Mouse (Mus musculus) MEL (cell line): Measurements from ENCODE around the gene Rin1. TPM values are rescaled to one million over a fixed set of nuclear protein-coding genes. Genes with fewer than 3 reads are reported as not detected.
A peak's percentile ranks its signal among the peaks of the same experiment; 100 is the strongest.

ENCODE experiments used
- DNase-seq: peaks from one replicate; pipeline ENCODE4 v3.0.0; 2011; ENCODE audit warnings: low read depth, low spot score
- H3K27ac ChIP-seq: 2 replicates; pipeline ENCODE4 v1.5.1; 2012; ENCODE audit warnings: low read depth, mild to moderate bottlenecking, control low read depth, low read length, moderate library complexity; ENCODE audit not compliant: control insufficient read depth
- H3K27me3 ChIP-seq, 2 experiments: fragments of 150-350 bp in 1 of 2; sonication (generic) in 1 of 2; 2 replicates each; pipeline ENCODE4 v1.6.1; 2012; ENCODE audit warnings: low read length in 2 of 2, mild to moderate bottlenecking in 2 of 2, improper control_type of control experiment in 1 of 2, moderate library complexity in 1 of 2; ENCODE audit not compliant: insufficient read depth in 2 of 2, control insufficient read depth in 1 of 2
- H3K36me3 ChIP-seq, 2 experiments: 2 replicates each; pipeline ENCODE4 v1.6.1; 2012 to 2014; ENCODE audit warnings: low read length in 2 of 2, improper control_type of control experiment in 1 of 2, inconsistent platforms in 1 of 2, mild to moderate bottlenecking in 1 of 2; ENCODE audit not compliant: insufficient read depth in 2 of 2, control insufficient read depth in 1 of 2
- H3K4me1 ChIP-seq, 2 experiments: fragments of 150-350 bp in 1 of 2; sonication (generic) in 1 of 2; 2 replicates each; pipeline ENCODE4 v1.6.1; 2012; ENCODE audit warnings: low read length in 2 of 2, improper control_type of control experiment in 1 of 2, mild to moderate bottlenecking in 1 of 2; ENCODE audit not compliant: insufficient read depth in 2 of 2, control insufficient read depth in 1 of 2
- H3K4me3 ChIP-seq, 2 experiments: fragments of 150-350 bp in 1 of 2; sonication (generic) in 1 of 2; 2 replicates each; pipeline ENCODE4 v1.5.1; 2012; ENCODE audit warnings: low read depth in 2 of 2, low read length in 2 of 2, mild to moderate bottlenecking in 2 of 2, moderate library complexity in 2 of 2, control low read depth in 1 of 2, improper control_type of control experiment in 1 of 2; ENCODE audit not compliant: control insufficient read depth in 1 of 2, insufficient read depth in 1 of 2
- H3K79me2 ChIP-seq: 2 replicates; pipeline ENCODE4 v1.6.1; 2012; ENCODE audit warnings: mild to moderate bottlenecking, low read length, moderate library complexity; ENCODE audit not compliant: control insufficient read depth, poor library complexity, insufficient read depth
- H3K9ac ChIP-seq: 2 replicates; pipeline ENCODE4 v1.6.1; 2012; ENCODE audit warnings: low read depth, mild to moderate bottlenecking, control low read depth, low read length, moderate library complexity; ENCODE audit not compliant: control insufficient read depth, poor library complexity, severe bottlenecking
- H3K9me3 ChIP-seq: fragments of 150-350 bp; sonication (generic); replicated peaks from 2 replicates; pipeline ENCODE4 v1.6.1; 2012; ENCODE audit warnings: mild to moderate bottlenecking, low read length, improper control_type of control experiment, moderate library complexity; ENCODE audit not compliant: insufficient read depth
- BHLHE40 ChIP-seq: IDR thresholded peaks from 2 replicates; pipeline ENCODE4 v1.6.1; 2012; ENCODE audit warnings: low read depth, mild to moderate bottlenecking, inconsistent platforms, low read length, improper control_type of control experiment, borderline replicate concordance
- CHD1 ChIP-seq: IDR thresholded peaks from 2 replicates; pipeline ENCODE4 v1.6.1; 2012; ENCODE audit warnings: low read depth, mild to moderate bottlenecking, inconsistent platforms, low read length, improper control_type of control experiment
- CTCF ChIP-seq, 3 experiments: IDR thresholded peaks in 2 of 3; conservative IDR thresholded peaks in 1 of 3; 2 replicates each; pipeline ENCODE4 v1.5.1; 2011 to 2012; ENCODE audit warnings: low read length in 3 of 3, low read depth in 2 of 3, mild to moderate bottlenecking in 2 of 3, improper control_type of control experiment in 1 of 3, inconsistent platforms in 1 of 3, mixed read lengths in 1 of 3, moderate library complexity in 1 of 3; ENCODE audit not compliant: control insufficient read depth in 1 of 3, insufficient read depth in 1 of 3, poor library complexity in 1 of 3, severe bottlenecking in 1 of 3
- E2F4 ChIP-seq: IDR thresholded peaks from 2 replicates; pipeline ENCODE4 v1.6.1; 2011; ENCODE audit warnings: low read depth, low read length, improper control_type of control experiment, borderline replicate concordance
- ELF1 ChIP-seq: IDR thresholded peaks from 2 replicates; pipeline ENCODE4 v1.6.1; 2014; ENCODE audit warnings: low read depth, mild to moderate bottlenecking, inconsistent platforms, low read length, improper control_type of control experiment, moderate library complexity
- ETS1 ChIP-seq: IDR thresholded peaks from 2 replicates; pipeline ENCODE4 v1.6.1; 2012; ENCODE audit warnings: low read depth, mild to moderate bottlenecking, inconsistent platforms, low read length, improper control_type of control experiment, moderate library complexity
- HCFC1 ChIP-seq: IDR thresholded peaks from 2 replicates; pipeline ENCODE4 v1.6.1; 2012; ENCODE audit warnings: low read depth, mild to moderate bottlenecking, inconsistent platforms, low read length, improper control_type of control experiment, moderate library complexity
- JUND ChIP-seq: IDR thresholded peaks from 2 replicates; pipeline ENCODE4 v1.6.1; 2011; ENCODE audit warnings: low read depth, mild to moderate bottlenecking, improper control_type of control experiment, low read length
- KAT2A ChIP-seq: conservative IDR thresholded peaks from 2 replicates; pipeline ENCODE4 v1.6.1; 2012; ENCODE audit warnings: low read depth, low read length, improper control_type of control experiment, inconsistent platforms
- MAZ ChIP-seq: IDR thresholded peaks from 2 replicates; pipeline ENCODE4 v1.6.1; 2012; ENCODE audit warnings: low read depth, mild to moderate bottlenecking, inconsistent platforms, low read length, improper control_type of control experiment
- MEF2A ChIP-seq: IDR thresholded peaks from 2 replicates; pipeline ENCODE4 v1.6.1; 2014; ENCODE audit warnings: low read depth, mild to moderate bottlenecking, inconsistent platforms, low read length, improper control_type of control experiment; ENCODE audit not compliant: poor library complexity, insufficient replicate concordance, severe bottlenecking; ENCODE audit errors: extremely low read depth
- MXI1 ChIP-seq: IDR thresholded peaks from 2 replicates; pipeline ENCODE4 v1.6.1; 2011; ENCODE audit warnings: mild to moderate bottlenecking, low read depth, low read length, improper control_type of control experiment
- MYB ChIP-seq: IDR thresholded peaks from 2 replicates; pipeline ENCODE4 v1.6.1; 2011; ENCODE audit warnings: mild to moderate bottlenecking, low read depth, low read length, improper control_type of control experiment
- MYC ChIP-seq: IDR thresholded peaks from 2 replicates; pipeline ENCODE4 v1.6.1; 2011; ENCODE audit warnings: low read depth, mild to moderate bottlenecking, low read length, improper control_type of control experiment, moderate library complexity
- NELFE ChIP-seq: IDR thresholded peaks from 2 replicates; pipeline ENCODE4 v1.6.1; 2011; ENCODE audit warnings: low read depth, low read length, improper control_type of control experiment
- NRF1 ChIP-seq: IDR thresholded peaks from 2 replicates; pipeline ENCODE4 v1.6.1; 2014; ENCODE audit warnings: low read depth, mild to moderate bottlenecking, inconsistent platforms, low read length, improper control_type of control experiment, moderate library complexity; ENCODE audit not compliant: poor library complexity, insufficient read depth, severe bottlenecking
- POLR2A ChIP-seq, 2 experiments: IDR thresholded peaks; 2 replicates each; pipeline ENCODE4 v1.6.1; 2011 to 2012; ENCODE audit warnings: low read length in 2 of 2, mild to moderate bottlenecking in 2 of 2, control low read depth in 1 of 2, improper control_type of control experiment in 1 of 2, low read depth in 1 of 2, moderate library complexity in 1 of 2; ENCODE audit not compliant: control insufficient read depth in 1 of 2, insufficient read depth in 1 of 2, poor library complexity in 1 of 2
- POLR2AphosphoS2 ChIP-seq: IDR thresholded peaks from 2 replicates; pipeline ENCODE4 v1.6.1; 2011; ENCODE audit warnings: low read length, improper control_type of control experiment
- RAD21 ChIP-seq: IDR thresholded peaks from 2 replicates; pipeline ENCODE4 v1.6.1; 2011; ENCODE audit warnings: mild to moderate bottlenecking, low read depth, low read length, improper control_type of control experiment
- SMC3 ChIP-seq: IDR thresholded peaks from 2 replicates; pipeline ENCODE4 v1.6.1; 2011; ENCODE audit warnings: low read depth, low read length, improper control_type of control experiment
- TAL1 ChIP-seq: IDR thresholded peaks from 2 replicates; pipeline ENCODE4 v1.6.1; 2012; ENCODE audit warnings: mild to moderate bottlenecking, inconsistent platforms, low read length, moderate library complexity, mixed read lengths
- TBP ChIP-seq: IDR thresholded peaks from 2 replicates; pipeline ENCODE4 v1.8.0; 2011; ENCODE audit warnings: low read depth, low read length, improper control_type of control experiment
- USF1 ChIP-seq: IDR thresholded peaks from 2 replicates; pipeline ENCODE4 v1.6.1; 2014; ENCODE audit warnings: low read depth, mild to moderate bottlenecking, inconsistent platforms, low read length, improper control_type of control experiment, moderate library complexity
- ZMIZ1 ChIP-seq: IDR thresholded peaks from 2 replicates; pipeline ENCODE4 v1.6.1; 2012; ENCODE audit warnings: low read depth, mild to moderate bottlenecking, inconsistent platforms, low read length, improper control_type of control experiment, moderate library complexity
- polyA plus RNA-seq, 2 experiments: library from polyadenylated mRNA; stranded (reverse) in 1 of 2; unstranded in 1 of 2; fragments of >175 nt in 1 of 2; fragments of >200 nt in 1 of 2; gene quantifications; 2 replicates each; pipeline versions ENCODE4 v1.2.1 to v1.2.4; 2012; ENCODE audit warnings: low replicate concordance in 2 of 2, low read depth in 1 of 2; ENCODE audit not compliant: insufficient read length in 2 of 2, insufficient read depth in 1 of 2, missing spikeins in 1 of 2
- total RNA-seq: library from RNA; depleted of rRNA; stranded (reverse); fragments of 300-350 nt; gene quantifications from 2 replicates; pipeline ENCODE4 v1.2.3, GENCODE M21; 2012

The Rin1 gene
- total and polyA plus RNA-seq, 3 experiments, result 0.42 to 1.3 TPM; not detected in 1

DNA sequence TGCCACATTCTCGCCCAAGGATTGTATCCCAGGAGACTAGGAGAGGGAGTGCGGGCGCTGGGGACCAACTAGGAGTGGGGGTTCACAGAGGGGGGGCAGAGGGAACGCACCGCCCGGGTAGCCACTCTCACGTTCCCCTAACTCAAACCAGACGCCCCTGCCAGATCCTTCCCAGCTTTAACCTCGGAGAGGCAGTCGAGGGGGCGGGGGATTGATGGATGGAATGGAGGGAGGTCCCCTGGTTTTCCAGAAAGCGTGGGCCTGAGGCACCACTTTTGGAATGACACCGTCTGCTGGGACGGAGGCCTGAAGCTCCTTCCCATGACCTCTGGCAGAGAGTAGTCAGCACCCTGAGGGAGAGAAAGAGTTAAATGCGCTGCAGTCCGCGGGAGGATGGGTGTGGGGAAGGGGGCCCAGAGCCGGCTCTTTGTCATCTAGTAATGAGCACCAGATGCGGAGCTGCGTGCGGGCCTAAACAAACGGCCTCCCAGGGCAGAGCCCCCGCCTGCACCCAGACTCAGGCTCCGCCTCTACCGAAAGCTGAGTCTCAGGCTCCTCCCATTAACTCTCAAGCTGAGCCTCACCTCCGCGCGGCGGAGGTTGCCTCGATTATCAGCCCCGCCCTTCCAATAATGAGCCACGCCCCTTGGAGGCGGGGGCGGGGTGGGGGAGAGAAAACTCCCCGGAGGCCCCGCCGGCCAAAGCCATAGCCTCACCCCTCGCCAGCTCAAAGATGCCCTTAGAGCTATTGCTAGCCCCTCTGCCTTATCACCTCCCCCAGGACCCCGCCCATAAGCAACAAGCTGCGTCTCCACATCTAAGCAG, 21.5 kb downstream of the Rin1 start (continued):
- TF ChIP-seq ZMIZ1, result no peak
- peak; percentile 37; the same call in 1 of the 2 replicates for TF ChIP-seq NELFE
- no peak for TF ChIP-seq CTCF (IDR thresholded peaks at IDR 0.05 in 2 of 3, conservative IDR thresholded peaks at IDR 0.05 in 1 of 3; ENCODE audit: control insufficient read depth in 1 of 3, insufficient read depth in 1 of 3, low read depth in 2 of 3, low read length in 3 of 3, poor library complexity in 1 of 3, severe bottlenecking in 1 of 3)
- TF ChIP-seq MAZ, result peak; percentile 61; the same call in 1 of the 2 replicates
- TF ChIP-seq CHD1, result 0 out of 2 replicates have a peak, but pooled peaks have one; percentile 52
- TF ChIP-seq JUND, result no peak
- TF ChIP-seq NRF1, result no peak
- no peak for TF ChIP-seq RAD21
- TF ChIP-seq KAT2A, result no peak
- TF ChIP-seq USF1, result no peak

- DNase-seq, result peak; percentile 82
- Histone ChIP-seq H3K4me3 (peak overlapping the region; percentile 56 to 68), H3K9ac (peak overlapping the region; percentile 55), H3K27ac (peak overlapping the region; percentile 43), H3K79me2 (peaks cover 2% of the 10 kb centered on the region; the same call in 1 of the 2 replicates), H3K9me3 (no peaks in the 10 kb centered on the region), H3K27me3 (no peaks in the 10 kb centered on the region), H3K4me1 (peaks cover 5 to 26% of the 10 kb centered on the region in 2 experiments), H3K36me3 (no peaks in the 10 kb centered on the region)
- TF ChIP-seq POLR2A (IDR thresholded peaks at IDR 0.05; ENCODE audit: control insufficient read depth in 1 of 2, insufficient read depth in 1 of 2, low read depth in 1 of 2, low read length in 2 of 2, poor library complexity in 1 of 2) (0 out of 4 replicates have a peak, but pooled peaks of 1 of the 2 experiments have one; percentile 9), USF1 (peak; percentile 79), POLR2AphosphoS2 (no peak), NELFE (no peak), TBP (peak; percentile 37; the same call in 1 of the 2 replicates), MXI1 (0 out of 2 replicates have a peak, but pooled peaks have one; percentile 45)
These were observed 22.2 kb downstream of the Rin1 start for GRCm38 (mm10) chr19:5072389-5073019.

DNA sequence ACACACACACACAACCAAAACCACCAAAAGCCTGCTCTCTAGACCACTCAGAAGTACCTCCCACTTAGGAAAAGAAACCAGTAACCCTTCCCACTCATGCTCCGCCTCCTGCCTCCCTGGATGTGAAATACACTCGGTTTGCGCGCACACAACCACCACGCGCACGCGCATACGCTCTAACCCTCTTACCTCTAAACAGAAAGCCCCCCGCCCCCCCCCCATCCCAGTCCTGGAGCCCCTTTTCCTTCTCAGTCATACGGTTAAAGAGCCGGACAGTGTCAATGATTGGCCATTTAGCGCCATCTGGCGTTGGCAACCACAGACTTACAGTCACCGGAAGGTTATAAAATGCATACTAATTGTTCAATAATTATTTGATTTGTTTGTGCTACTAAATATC, 22.7 kb downstream of the Rin1 start:
- Histone ChIP-seq H3K27me3 (no peaks in the 10 kb centered on the region), H3K9me3 (no peaks in the 10 kb centered on the region), H3K79me2 (peaks cover 2% of the 10 kb centered on the region; the same call in 1 of the 2 replicates), H3K4me3 (peak overlapping the region; percentile 56 to 68), H3K36me3 (no peaks in the 10 kb centered on the region), H3K9ac (peak overlapping the region; percentile 27), H3K27ac (peak overlapping the region; percentile 43; the same call in 1 of the 2 replicates), H3K4me1 (peaks cover 5 to 26% of the 10 kb centered on the region in 2 experiments)
- peak; percentile 82 for DNase-seq
- no peak for TF ChIP-seq POLR2A (IDR thresholded peaks at IDR 0.05; ENCODE audit: control insufficient read depth in 1 of 2, insufficient read depth in 1 of 2, low read depth in 1 of 2, low read length in 2 of 2, poor library complexity in 1 of 2)
- no peak for TF ChIP-seq BHLHE40
- TF ChIP-seq MEF2A, result no peak
- no peak for TF ChIP-seq POLR2AphosphoS2
- TF ChIP-seq CHD1, result no peak
- no peak for TF ChIP-seq TBP
- no peak for TF ChIP-seq MYC
- TF ChIP-seq ZMIZ1, result no peak
- peak; percentile 67 for TF ChIP-seq RAD21
- no peak for TF ChIP-seq ELF1
- TF ChIP-seq JUND, result no peak
- no peak for TF ChIP-seq MYB
- no peak for TF ChIP-seq E2F4
- no peak for TF ChIP-seq ETS1
- TF ChIP-seq CTCF (IDR thresholded peaks at IDR 0.05 in 2 of 3, conservative IDR thresholded peaks at IDR 0.05 in 1 of 3; ENCODE audit: control insufficient read depth in 1 of 3, insufficient read depth in 1 of 3, low read depth in 2 of 3, low read length in 3 of 3, poor library complexity in 1 of 3, severe bottlenecking in 1 of 3), result peak; percentile 44 to 77 (median 75)
- no peak for TF ChIP-seq TAL1
- no peak for TF ChIP-seq HCFC1
- TF ChIP-seq MXI1, result no peak
- peak; percentile 82 for TF ChIP-seq SMC3
